Mouse (Mus musculus) olfactory bulb, adult 2 months (tissue): ENCODE results near the gene Dapk1.

Experiments
- CTCF ChIP-seq: fragments of 200-500 bp; IDR thresholded peaks from 2 replicates; pipeline ENCODE4 v1.5.1; 2012; ENCODE audit warnings: low read depth, mild to moderate bottlenecking, low read length, moderate library complexity; ENCODE audit not compliant: insufficient read depth
- POLR2A ChIP-seq: fragments of 200-500 bp; IDR thresholded peaks from 2 replicates; pipeline ENCODE4 v1.6.1; 2012; ENCODE audit warnings: mild to moderate bottlenecking, low read depth, low read length, moderate library complexity; ENCODE audit not compliant: insufficient read depth

- TF ChIP-seq CTCF (no peak), POLR2A (no peak)
These were observed 155.5 kb downstream of the Dapk1 start for GRCm38 (mm10) chr13:60757292-60757691.
